Mouse (Mus musculus) embryonic facial prominence, embryonic 10.5 days (tissue): Measurements from ENCODE around the gene Ina. TPM values are rescaled to one million over a fixed set of nuclear protein-coding genes. Genes with fewer than 3 reads are reported as not detected.

Source experiments
- DNase-seq: peaks from one replicate; pipeline ENCODE4 v3.0.0-alpha.2; 2017; ENCODE audit warnings: low spot score
- H3K27ac ChIP-seq: fragments of 300-500 bp; sonication (generic); replicated peaks from 2 replicates; pipeline ENCODE4 v1.5.1; 2016; ENCODE audit warnings: mild to moderate bottlenecking
- H3K27me3 ChIP-seq: fragments of 300-500 bp; sonication (generic); replicated peaks from 2 replicates; pipeline ENCODE4 v1.6.1; 2016; ENCODE audit warnings: low read depth, mild to moderate bottlenecking; ENCODE audit not compliant: poor library complexity, severe bottlenecking
- H3K36me3 ChIP-seq: fragments of 300-500 bp; sonication (generic); replicated peaks from 2 replicates; pipeline ENCODE4 v1.6.1; 2016; ENCODE audit warnings: mild to moderate bottlenecking, moderate library complexity
- H3K4me1 ChIP-seq: fragments of 300-500 bp; sonication (generic); 2 replicates; pipeline ENCODE4 v1.6.1; 2016
- H3K4me3 ChIP-seq: fragments of 300-500 bp; sonication (generic); 2 replicates; pipeline ENCODE4 v1.5.1; 2016; ENCODE audit warnings: mild to moderate bottlenecking, moderate library complexity
- H3K9me3 ChIP-seq: fragments of 300-500 bp; sonication (generic); 2 replicates; pipeline ENCODE4 v1.6.1; 2016; ENCODE audit warnings: mild to moderate bottlenecking
- WGBS: fragments of 180-500 bp; shearing (Covaris S2); methylation state at CpG from one replicate; pipeline ENCODE4 v1.1.7; 2016; 5-methylcytosine and 5-hydroxymethylcytosine counted together
- polyA plus RNA-seq: library from polyadenylated mRNA; unstranded; fragments of >200 nt; fragmentation: Nextera tagmentation; extraction: Ambion mirVana; gene quantifications from 2 replicates; pipeline ENCODE4 v1.2.1, GENCODE M21; 2016

The Ina gene
- polyA plus RNA-seq, 1 experiment from 2014 or later, result 24.3 TPM

GRCm38 (mm10) chr19:47050271-47051032 lies 36.0 kb downstream of the Ina start, which contains the start of gene Pcgf6:
Pcgf6 (minus strand) TSS chr19:47050906.
- DNase-seq, result peak; percentile 91
- Histone ChIP-seq H3K4me3 (peak within 1 kb of the TSS; percentile 92), H3K36me3 (peaks cover 30% of the 10 kb centered on the region), H3K4me1 (peaks cover 20% of the 10 kb centered on the region), H3K27ac (peak within 1 kb of the TSS; percentile 96), H3K27me3 (no peaks in the 10 kb centered on the region), H3K9me3 (no peaks in the 10 kb centered on the region)
- WGBS, result under 1% methylated on average over 75 of the region's 75 CpGs

GRCm38 (mm10) chr19:47052927-47053326 lies 38.4 kb downstream of the Ina start:
- WGBS, result 88% methylated on average over 4 of the region's 4 CpGs
- Histone ChIP-seq H3K4me3 (no peak overlapping the region), H3K27ac (no peak overlapping the region), H3K27me3 (no peaks in the 10 kb centered on the region), H3K36me3 (peaks cover 5% of the 10 kb centered on the region), H3K9me3 (no peaks in the 10 kb centered on the region), H3K4me1 (peaks cover 20% of the 10 kb centered on the region)
- DNase-seq, result no peak

- Histone ChIP-seq H3K27me3 (no peaks in the 10 kb centered on the region), H3K36me3 (no peaks in the 10 kb centered on the region), H3K4me1 (peaks cover 20% of the 10 kb centered on the region), H3K27ac (no peak overlapping the region), H3K4me3 (no peak overlapping the region), H3K9me3 (no peaks in the 10 kb centered on the region)
- WGBS, result 85% methylated on average over 4 of the region's 4 CpGs
- DNase-seq, result no peak
These were observed 39.0 kb downstream of the Ina start for GRCm38 (mm10) chr19:47053471-47053870.

- H3K36me3 ChIP-seq, result no peaks in the 10 kb centered on the region
- H3K4me1 ChIP-seq, result no peaks in the 10 kb centered on the region
- no peak overlapping the region for H3K4me3 ChIP-seq
- DNase-seq, result no peak
- no peak overlapping the region for H3K27ac ChIP-seq
- no peaks in the 10 kb centered on the region for H3K27me3 ChIP-seq
- no peaks in the 10 kb centered on the region for H3K9me3 ChIP-seq
- WGBS, result 65% methylated on average over 1 of the region's 1 CpGs
These were observed 43.2 kb downstream of the Ina start for GRCm38 (mm10) chr19:47057684-47058083.

- WGBS, result 92% methylated on average over 3 of the region's 3 CpGs
- no peak for DNase-seq
- no peaks in the 10 kb centered on the region for H3K27me3 ChIP-seq
- H3K9me3 ChIP-seq, result no peaks in the 10 kb centered on the region
- no peak overlapping the region for H3K4me3 ChIP-seq
- H3K4me1 ChIP-seq, result peaks cover 12% of the 10 kb centered on the region
- peaks cover 4% of the 10 kb centered on the region for H3K36me3 ChIP-seq
- H3K27ac ChIP-seq, result no peak overlapping the region
These were observed 51.4 kb downstream of the Ina start for GRCm38 (mm10) chr19:47065860-47066259.

- 11% methylated on average over 49 of the region's 49 CpGs for WGBS
- Histone ChIP-seq H3K27ac (peak within 1 kb of the TSS; percentile 94), H3K27me3 (no peaks in the 10 kb centered on the region), H3K4me3 (peak within 1 kb of the TSS; percentile 100), H3K4me1 (peaks cover 12% of the 10 kb centered on the region), H3K36me3 (peaks cover 18% of the 10 kb centered on the region), H3K9me3 (no peaks in the 10 kb centered on the region)
- peak; percentile 97 for DNase-seq
These were observed 52.8 kb downstream of the Ina start, which contains the start of gene Taf5 for GRCm38 (mm10) chr19:47067096-47067882. Taf5 (plus strand) TSS chr19:47067746.

- peak overlapping the region; percentile 94 for H3K27ac ChIP-seq
- H3K4me1 ChIP-seq, result peaks cover 12% of the 10 kb centered on the region
- no peaks in the 10 kb centered on the region for H3K27me3 ChIP-seq
- peaks cover 26% of the 10 kb centered on the region for H3K36me3 ChIP-seq
- H3K4me3 ChIP-seq, result peak overlapping the region; percentile 100
- WGBS, result under 1% methylated on average over 72 of the region's 72 CpGs
- H3K9me3 ChIP-seq, result no peaks in the 10 kb centered on the region
- DNase-seq, result peak; percentile 89
These were observed 53.6 kb downstream of the Ina start for GRCm38 (mm10) chr19:47067924-47068611.

Other genes with a start within 250 kb of the Ina start
- gene Nt5c2, start 455 bp downstream of the Ina start, polyA plus RNA-seq, result 73.7 and 74.1 TPM in 2 replicates
- 36.1 and 36.5 TPM in 2 replicates for gene Pcgf6, start 36.2 kb downstream of the Ina start, polyA plus RNA-seq
- gene Taf5, start 53.0 kb downstream of the Ina start, polyA plus RNA-seq, result 7.2 and 7.5 TPM in 2 replicates
- 1,163 and 1,191 TPM in 2 replicates for gene Usmg5, start 75.9 kb downstream of the Ina start, polyA plus RNA-seq
- gene Pdcd11, start 76.1 kb downstream of the Ina start, polyA plus RNA-seq, result 14.6 TPM in 2 replicates
- 2.8 TPM in 2 replicates for gene Calhm2, start 123.6 kb downstream of the Ina start, polyA plus RNA-seq
- not detected in 2 replicates for gene Calhm1, start 129.6 kb downstream of the Ina start, polyA plus RNA-seq
- not detected in 2 replicates for gene Calhm3, start 143.1 kb downstream of the Ina start, polyA plus RNA-seq
- gene Neurl1a, start 164.1 kb downstream of the Ina start, polyA plus RNA-seq, result 6.4 TPM in 2 replicates